Mouse (Mus musculus): ENCODE measurements around the gene Chaf1a. TPM values are rescaled to one million over a fixed set of nuclear protein-coding genes. Genes with fewer than 3 reads are reported as not detected.

The Chaf1a gene
- polyA plus RNA-seq, 1 experiment: 4.1 TPM

DNA sequence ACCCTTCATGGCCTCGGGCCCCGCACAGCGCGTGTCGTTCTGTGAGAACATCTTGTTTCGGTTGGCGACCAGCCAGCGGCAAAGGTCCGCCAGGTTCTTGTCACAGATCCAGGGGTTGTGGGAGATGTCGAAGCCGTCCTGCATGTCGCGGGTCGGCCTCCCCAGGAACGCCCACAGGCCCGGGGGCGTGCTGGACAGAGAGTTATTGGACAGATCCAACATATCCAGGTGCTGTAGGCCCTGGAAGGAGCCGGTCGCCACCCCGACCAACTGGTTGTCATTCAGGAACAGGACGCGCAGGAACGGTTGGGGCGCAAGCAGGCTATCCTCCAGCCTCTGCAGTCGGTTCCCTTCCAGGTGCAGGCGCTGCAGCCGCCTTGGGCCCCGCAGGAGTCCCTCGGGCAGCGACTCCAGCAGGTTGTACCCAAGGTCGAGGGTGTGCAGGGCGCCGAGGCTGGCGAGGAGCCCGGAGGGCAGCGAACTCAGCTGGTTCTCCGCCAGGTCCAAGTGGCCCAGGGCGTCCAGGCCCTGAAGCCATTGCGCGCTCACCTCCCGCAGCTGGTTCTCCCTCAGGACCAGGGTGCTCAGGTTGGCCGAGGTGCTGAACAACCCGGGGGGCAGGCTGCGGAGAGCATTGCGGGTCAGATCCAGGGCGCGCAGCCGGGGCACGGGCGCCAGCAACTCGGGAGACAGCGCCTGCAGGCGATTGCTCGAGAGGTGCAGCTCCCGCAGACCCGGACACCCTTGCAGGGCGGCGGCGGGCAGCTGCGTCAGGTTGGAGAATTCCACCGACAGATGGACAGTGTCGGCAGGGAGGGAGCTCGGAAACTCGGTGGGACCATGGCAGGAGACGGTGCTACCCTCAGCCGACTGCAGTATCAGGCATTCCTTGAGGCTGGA, 80.0 kb downstream of the Chaf1a start:
- Histone ChIP-seq H3K27ac (ENCODE audit: insufficient read depth, low read depth, low read length) (no peak overlapping the region), H3K36me3 (ENCODE audit: control insufficient read depth, insufficient read depth, low read length) (no peaks in the 10 kb centered on the region), H3K27me3 (ENCODE audit: control insufficient read depth, insufficient read depth, low read length) (no peaks in the 10 kb centered on the region), H3K4me3 (ENCODE audit: low read depth, low read length) (peak overlapping the region; percentile 54), H3K4me1 (ENCODE audit: control insufficient read depth, insufficient read depth, insufficient read length, low read length) (peaks cover 22% of the 10 kb centered on the region)
- WGBS: 3% methylated on average over 66 of the region's 66 CpGs
- TF ChIP-seq POLR2A (IDR thresholded peaks at IDR 0.05; ENCODE audit: low read depth, low read length): no peak
- TF ChIP-seq CTCF (IDR thresholded peaks at IDR 0.05; ENCODE audit: extremely low read depth, insufficient read length, insufficient replicate concordance, low read depth, low read length): no peak

DNA sequence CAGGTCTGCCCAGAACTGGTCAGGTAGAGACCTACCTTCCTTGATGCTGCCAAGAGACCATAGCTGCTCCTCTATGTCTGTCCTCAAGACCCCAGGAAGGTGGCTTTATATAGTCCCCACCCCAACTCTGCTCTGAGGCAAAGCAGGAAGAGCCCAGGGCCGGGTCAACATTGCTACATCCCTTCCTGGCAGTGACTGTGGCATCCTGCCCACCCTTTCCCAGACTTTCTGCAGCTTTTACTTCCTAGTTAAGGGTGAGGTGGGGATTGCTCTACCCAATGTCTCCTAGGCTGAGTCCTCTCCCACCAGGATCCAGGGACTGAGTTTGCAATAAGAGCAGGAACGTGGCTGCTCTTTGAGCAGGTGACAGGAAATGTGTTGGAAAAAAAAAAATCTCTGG, 81.6 kb downstream of the Chaf1a start, which contains the start of gene Lrg1:
Lrg1 (minus strand) TSS at position 176 of the 400 bp plus-strand sequence.
- no peak within 1 kb of the TSS for H3K27ac ChIP-seq (ENCODE audit: insufficient read depth, low read depth, low read length)
- no peak within 1 kb of the TSS for H3K4me3 ChIP-seq (ENCODE audit: low read depth, low read length)
- H3K4me1 ChIP-seq (ENCODE audit: control insufficient read depth, insufficient read depth, insufficient read length, low read length): peaks cover 22% of the 10 kb centered on the region
- H3K27me3 ChIP-seq (ENCODE audit: control insufficient read depth, insufficient read depth, low read length): no peaks in the 10 kb centered on the region
- WGBS: 38% methylated on average over 2 of the region's 2 CpGs
- TF ChIP-seq CTCF (IDR thresholded peaks at IDR 0.05; ENCODE audit: extremely low read depth, insufficient read length, insufficient replicate concordance, low read depth, low read length) (no peak), POLR2A (IDR thresholded peaks at IDR 0.05; ENCODE audit: low read depth, low read length) (no peak)
- no peaks in the 10 kb centered on the region for H3K36me3 ChIP-seq (ENCODE audit: control insufficient read depth, insufficient read depth, low read length)

Other genes starting within 250 kb of the Chaf1a start
- gene Zfp119a, start 161.5 kb upstream of the Chaf1a start, polyA plus RNA-seq (2012; rRNA removed): not detected in 2 replicates
- 0.27 TPM in 1 of 2 replicates, not detected in the other for gene Zfp959, start 148.3 kb upstream of the Chaf1a start, polyA plus RNA-seq (2012; rRNA removed)
- 0.09 TPM in 1 of 2 replicates, not detected in the other for gene Zfp119b, start 90.9 kb upstream of the Chaf1a start, polyA plus RNA-seq (2012; rRNA removed)
- 4.9 and 7.5 TPM in 2 replicates for gene Ebi3, start 87.8 kb upstream of the Chaf1a start, polyA plus RNA-seq (2012; rRNA removed)
- gene Yju2, start 81.3 kb upstream of the Chaf1a start, polyA plus RNA-seq (2012; rRNA removed): 3.4 and 7.9 TPM in 2 replicates
- 1.1 and 3.4 TPM in 2 replicates for gene Shd, start 70.0 kb upstream of the Chaf1a start, polyA plus RNA-seq (2012; rRNA removed)
- 0.83 and 3.2 TPM in 2 replicates for gene Fsd1, start 53.9 kb upstream of the Chaf1a start, polyA plus RNA-seq (2012; rRNA removed)
- 87.8 and 224 TPM in 2 replicates for gene Stap2, start 34.9 kb upstream of the Chaf1a start, polyA plus RNA-seq (2012; rRNA removed)
- 129 and 424 TPM in 2 replicates for gene Mpnd, start 34.7 kb upstream of the Chaf1a start, polyA plus RNA-seq (2012; rRNA removed)
- 41.8 and 78.2 TPM in 2 replicates for gene Sh3gl1, start 3.8 kb upstream of the Chaf1a start, polyA plus RNA-seq (2012; rRNA removed)
- gene Ubxn6, start 34.6 kb downstream of the Chaf1a start, polyA plus RNA-seq (2012; rRNA removed): 27.4 and 57.1 TPM in 2 replicates
- 23.1 and 24.2 TPM in 2 replicates for gene Hdgfl2, start 39.2 kb downstream of the Chaf1a start, polyA plus RNA-seq (2012; rRNA removed)
- 6.2 and 8.9 TPM in 2 replicates for gene Plin4, start 69.4 kb downstream of the Chaf1a start, polyA plus RNA-seq (2012; rRNA removed)
- gene Plin5, start 77.2 kb downstream of the Chaf1a start, polyA plus RNA-seq (2012; rRNA removed): 0.04 and 0.05 TPM in 2 replicates
- 10.6 and 28.7 TPM in 2 replicates for gene Lrg1, start 81.6 kb downstream of the Chaf1a start, polyA plus RNA-seq (2012; rRNA removed)
- gene Sema6b, start 99.9 kb downstream of the Chaf1a start, polyA plus RNA-seq (2012; rRNA removed): 6.4 and 12.2 TPM in 2 replicates
- 4.2 and 10.3 TPM in 2 replicates for gene Tnfaip8l1, start 122.0 kb downstream of the Chaf1a start, polyA plus RNA-seq (2012; rRNA removed)
- gene Mydgf, start 143.5 kb downstream of the Chaf1a start, polyA plus RNA-seq (2012; rRNA removed): 82.7 and 86.4 TPM in 2 replicates
- 27.4 and 39.4 TPM in 2 replicates for gene Dpp9, start 178.5 kb downstream of the Chaf1a start, polyA plus RNA-seq (2012; rRNA removed)
- gene Fem1a, start 216.4 kb downstream of the Chaf1a start, polyA plus RNA-seq (2012; rRNA removed): 21.3 and 22.9 TPM in 2 replicates
- gene Ticam1, start 236.3 kb downstream of the Chaf1a start, polyA plus RNA-seq (2012; rRNA removed): 39.7 and 96.6 TPM in 2 replicates